Mouse (Mus musculus) left cerebral cortex, adult 6 months (tissue): ENCODE measurements around the gene Ndufb8. TPM values are rescaled to one million over a fixed set of nuclear protein-coding genes. Genes with fewer than 3 reads are reported as not detected.

Source experiments
- long read RNA-seq, 2 experiments: library from polyadenylated mRNA; unstranded; transcript quantifications; one replicate each; pipeline ENCODE4 v2.0.0; 2019 to 2020
- polyA plus RNA-seq: library from polyadenylated mRNA; unstranded; fragments of <200 nt; fragmentation: Nextera tagmentation; gene quantifications from 2 replicates; pipeline ENCODE4 v1.2.3, GENCODE M21; 2021

The Ndufb8 gene
- 1,093 and 1,257 TPM in 2 replicates for polyA plus RNA-seq
- long read RNA-seq, experiment 1, transcript Ndufb8-201 (5 exons, 680 nt): major isoform, 130 of 159 reads
- long read RNA-seq, experiment 1, partial matches to known transcripts: 10 of 159 reads
- long read RNA-seq, experiment 1, other reads (novel, unspliced or antisense): 11 of 159 reads
- long read RNA-seq, experiment 2, transcript Ndufb8-202 (2 exons, 341 nt): minor isoform, 5 of 676 reads
- long read RNA-seq, experiment 2, transcript Ndufb8-205 (5 exons, 603 nt): minor isoform, 24 of 676 reads
- long read RNA-seq, experiment 2, transcript Ndufb8-201 (5 exons, 680 nt): major isoform, 614 of 676 reads
- long read RNA-seq, experiment 2, partial matches to known transcripts: 16 of 676 reads
- long read RNA-seq, experiment 2, other reads (novel, unspliced or antisense): 17 of 676 reads

GRCm38 (mm10) chr19:44554861-44555590 is at the start of gene Ndufb8:
TSS of gene Ndufb8 (minus strand) at chr19:44555440.

GRCm38 (mm10) chr19:44562652-44563206 is 7.5 kb upstream of the Ndufb8 start, which contains the start of gene Hif1an:
TSS of gene Hif1an (plus strand) at chr19:44562850.

GRCm38 (mm10) chr19:44552731-44553130 is 2.5 kb downstream of the Ndufb8 start, which contains the start of gene Gm20538:
TSS of gene Gm20538 (minus strand) at chr19:44552831.

GRCm38 (mm10) chr19:44545321-44546041 is 9.8 kb downstream of the Ndufb8 start, which contains the start of gene Sec31b:
TSS of gene Sec31b (minus strand) at chr19:44545864.

Other genes starting within 250 kb of the Ndufb8 start
- 0.13 and 0.24 TPM in 2 replicates for gene Scd4, start 222.3 kb downstream of the Ndufb8 start, polyA plus RNA-seq
- gene Scd1, start 147.6 kb downstream of the Ndufb8 start, polyA plus RNA-seq: 19.2 and 22.1 TPM in 2 replicates
- gene Wnt8b, start 62.0 kb downstream of the Ndufb8 start, polyA plus RNA-seq: 0.11 TPM in 2 replicates
- gene Sec31b, start 9.6 kb downstream of the Ndufb8 start, polyA plus RNA-seq: 0.04 TPM in 1 of 2 replicates, not detected in the other
- not detected in 2 replicates for gene Gm20538, start 2.6 kb downstream of the Ndufb8 start, polyA plus RNA-seq
- 3.7 and 5.0 TPM in 2 replicates for gene Hif1an, start 7.4 kb upstream of the Ndufb8 start, polyA plus RNA-seq
- gene Pax2, start 200.6 kb upstream of the Ndufb8 start, polyA plus RNA-seq: 0.06 and 0.16 TPM in 2 replicates